Mouse (Mus musculus) left cerebral cortex, postnatal 14 days (tissue): ENCODE results near the gene Il12a. TPM values are rescaled to one million over a fixed set of nuclear protein-coding genes. Genes with fewer than 3 reads are reported as not detected.

Experiments
- DNase-seq, 2 experiments: peaks; one replicate each; pipeline ENCODE4 v3.0.0; 2021 to 2022; ENCODE audit warnings: low spot score in 2 of 2, mixed read lengths in 1 of 2
- intact Hi-C: fragments of 180-260 bp; cut with DNase I; formaldehyde crosslinking; loops from one replicate; pipeline ENCODE4 v1.15.1; 2025
- long read RNA-seq, 2 experiments: library from polyadenylated mRNA; stranded (forward); transcript quantifications; one replicate each; pipeline ENCODE4 v2.0.0; 2021
- total RNA-seq, 2 experiments: library from RNA; stranded (reverse); gene quantifications; 2 replicates each; pipeline ENCODE4 v1.2.3; 2021

Gene Il12a
- 1 to 10 TPM; 2.3 to 2.5 TPM for total RNA-seq
- long read RNA-seq, experiment 1, partial matches to known transcripts: 0 of 4 reads
- long read RNA-seq, experiment 1, other reads (novel, unspliced or antisense): 1 of 4 reads
- long read RNA-seq, experiment 2, partial matches to known transcripts: 0 of 2 reads
- long read RNA-seq, experiment 2, other reads (novel, unspliced or antisense): 1 of 2 reads

DNA sequence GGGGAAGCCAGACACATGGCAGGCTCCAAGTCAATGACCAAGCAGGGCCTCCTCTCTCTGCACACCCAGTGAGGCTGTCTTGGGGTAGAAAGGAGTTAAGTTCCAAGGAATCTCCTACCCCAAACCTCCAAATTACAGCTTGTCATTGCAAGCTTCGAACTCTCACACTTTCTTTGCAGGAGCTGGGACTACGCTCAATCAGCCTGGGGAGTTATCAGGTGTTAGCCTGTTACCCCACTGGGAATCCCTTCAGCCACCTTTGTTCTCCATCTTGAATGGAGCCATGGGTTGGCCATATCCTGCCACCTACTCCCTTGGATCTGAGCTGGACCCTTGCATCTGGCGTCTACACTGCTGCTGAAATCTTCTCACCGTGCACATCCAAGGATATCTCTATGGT, at the start of gene Il12a:
Gene Il12a, plus strand, starts transcription at position 301 of the 400 bp plus-strand sequence.
- DNase-seq: no peak
- intact Hi-C loops: no loop called here

DNA sequence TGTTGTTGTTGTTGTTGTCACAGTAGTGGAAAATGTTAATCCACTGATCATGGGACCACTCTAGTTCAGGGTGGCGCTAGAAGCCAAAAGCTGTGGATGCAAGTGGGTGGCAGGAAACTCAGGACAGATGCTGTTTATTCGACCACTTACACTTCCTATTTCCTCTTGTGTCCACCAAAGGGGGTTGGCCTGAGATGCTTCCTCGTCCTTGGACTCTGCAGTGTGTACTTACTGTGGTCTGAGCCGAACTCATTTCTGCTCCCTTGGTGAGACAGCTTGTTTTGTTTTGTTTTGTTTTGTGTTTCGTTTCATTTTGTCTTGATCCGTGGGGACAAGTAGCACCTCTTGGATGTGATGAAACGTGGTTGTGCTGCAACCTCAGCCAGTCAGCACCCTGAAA, 47.5 kb upstream of the Il12a start:
- DNase-seq: no peak
- intact Hi-C loops: no loop called here

DNA sequence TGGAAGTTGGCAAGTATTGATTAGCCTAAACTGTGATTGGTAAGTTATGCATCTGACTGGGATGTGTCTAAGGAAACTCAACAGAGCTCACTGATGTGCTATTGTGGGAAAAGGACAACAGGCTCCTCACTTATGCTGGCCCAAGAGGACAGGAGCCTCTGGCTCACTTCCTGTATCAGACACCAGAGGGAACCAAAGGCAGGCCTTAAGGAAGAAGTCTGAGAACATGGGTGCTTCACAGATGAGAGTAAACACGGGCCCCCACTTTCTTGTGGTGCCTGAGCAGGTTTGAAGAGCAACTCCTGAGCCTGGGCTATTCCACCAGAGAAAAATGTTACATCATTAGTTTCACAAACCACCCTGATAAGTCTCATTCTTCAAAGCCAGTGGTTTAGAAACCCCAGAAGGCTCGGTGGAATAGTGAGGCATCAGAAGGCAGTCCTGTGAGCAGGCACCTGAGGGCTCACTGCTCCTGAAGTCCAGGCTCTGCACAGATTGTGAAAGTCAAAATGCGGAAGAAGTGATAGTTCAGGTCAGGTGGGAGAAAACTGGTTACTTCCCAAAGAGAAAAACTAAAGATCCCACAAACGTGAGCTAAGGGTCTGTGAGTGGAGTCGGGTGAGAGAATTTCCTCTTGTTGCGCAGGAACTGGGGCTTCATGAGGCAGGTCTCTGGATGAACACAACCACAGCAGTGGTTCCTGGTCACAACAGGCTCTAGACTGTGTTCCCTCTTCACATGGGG, 43.9 kb upstream of the Il12a start:
- intact Hi-C loops: loop anchor here (2.0 kb wide), 1 partner anchor 66 kb away; no protein-coding TSS in a partner anchor
- DNase-seq: peak; percentile 49 to 52

DNA sequence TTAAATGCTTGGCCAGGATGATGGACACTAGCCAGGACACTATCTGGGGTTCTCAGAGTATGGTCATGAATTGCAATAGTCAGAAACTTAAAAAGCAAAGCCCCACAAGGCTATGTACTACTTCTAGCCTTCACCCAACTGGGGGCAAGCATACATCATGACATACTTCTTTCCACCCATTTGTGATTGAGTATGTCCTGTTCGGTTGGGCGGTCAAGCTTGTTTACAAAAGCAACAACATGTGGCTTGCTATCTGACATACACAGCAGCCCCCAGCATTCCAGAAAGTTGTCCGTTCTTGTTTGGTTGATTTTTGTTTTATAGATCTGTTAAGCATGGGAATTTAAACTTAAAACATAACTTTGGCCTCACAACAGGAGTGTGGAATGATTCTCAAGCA, 43.2 kb upstream of the Il12a start:
- DNase-seq: no peak
- intact Hi-C loops: loop anchor here (2.0 kb wide), 1 partner anchor 66 kb away; no protein-coding TSS in a partner anchor

DNA sequence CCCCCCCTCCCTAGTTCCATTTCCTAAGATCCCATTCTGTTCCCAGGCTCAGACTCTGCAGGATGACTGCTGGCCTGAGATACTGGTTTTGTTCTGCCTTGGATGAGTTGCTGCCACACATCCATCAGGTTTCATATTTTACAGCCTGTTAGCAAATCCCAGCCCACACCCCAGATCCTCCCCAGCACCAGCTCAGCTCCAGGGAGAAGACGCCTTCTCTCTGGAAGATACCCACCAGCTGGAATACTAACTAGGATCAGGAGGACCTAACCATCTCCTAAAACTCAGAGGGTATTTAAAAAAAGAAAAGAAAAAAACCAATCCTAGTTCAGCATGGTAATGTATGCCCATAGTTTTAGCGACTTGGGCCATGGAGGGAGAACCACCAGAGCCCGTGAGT, 40.2 kb upstream of the Il12a start:
- intact Hi-C loops: no loop called here

DNA sequence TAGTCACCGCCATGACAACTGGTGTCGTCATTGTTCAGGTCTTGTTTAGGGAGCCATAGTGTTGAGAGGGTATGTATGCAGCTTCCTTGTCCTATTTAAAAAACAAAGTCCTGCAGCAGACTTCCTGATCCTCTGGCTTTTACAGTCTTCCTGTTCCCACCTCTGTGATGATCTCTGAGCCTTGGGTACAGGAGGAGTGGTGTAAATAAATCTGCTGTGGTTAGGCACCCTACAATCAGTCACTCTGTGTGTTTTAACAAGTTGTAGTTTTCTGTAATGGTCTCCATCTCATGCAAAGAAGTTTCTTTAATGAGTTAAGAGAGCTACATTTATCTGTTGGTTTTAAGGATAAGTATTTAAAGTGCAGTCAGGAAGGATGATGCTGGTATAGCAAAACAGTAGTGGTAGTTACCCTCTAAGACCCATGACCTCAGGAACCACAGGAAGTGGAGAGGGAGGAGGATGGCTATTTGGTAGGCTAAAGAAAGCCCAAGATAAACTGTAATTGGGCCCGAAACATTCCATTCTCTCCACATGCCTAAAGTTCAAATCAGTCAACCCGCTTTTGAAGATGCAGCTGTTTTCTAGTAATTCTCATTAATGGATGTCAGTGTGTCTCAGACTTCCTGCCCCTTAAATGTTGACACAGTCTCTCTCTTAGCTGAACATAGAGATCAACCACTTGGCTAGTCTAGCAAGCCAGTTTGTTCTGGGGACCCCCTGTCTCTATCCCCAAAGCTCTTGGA, 33.7 kb upstream of the Il12a start:
- intact Hi-C loops: no loop called here
- no peak for DNase-seq

More for the DNA sequence above, 40.2 kb upstream of the Il12a start:
- DNase-seq: no peak

DNA sequence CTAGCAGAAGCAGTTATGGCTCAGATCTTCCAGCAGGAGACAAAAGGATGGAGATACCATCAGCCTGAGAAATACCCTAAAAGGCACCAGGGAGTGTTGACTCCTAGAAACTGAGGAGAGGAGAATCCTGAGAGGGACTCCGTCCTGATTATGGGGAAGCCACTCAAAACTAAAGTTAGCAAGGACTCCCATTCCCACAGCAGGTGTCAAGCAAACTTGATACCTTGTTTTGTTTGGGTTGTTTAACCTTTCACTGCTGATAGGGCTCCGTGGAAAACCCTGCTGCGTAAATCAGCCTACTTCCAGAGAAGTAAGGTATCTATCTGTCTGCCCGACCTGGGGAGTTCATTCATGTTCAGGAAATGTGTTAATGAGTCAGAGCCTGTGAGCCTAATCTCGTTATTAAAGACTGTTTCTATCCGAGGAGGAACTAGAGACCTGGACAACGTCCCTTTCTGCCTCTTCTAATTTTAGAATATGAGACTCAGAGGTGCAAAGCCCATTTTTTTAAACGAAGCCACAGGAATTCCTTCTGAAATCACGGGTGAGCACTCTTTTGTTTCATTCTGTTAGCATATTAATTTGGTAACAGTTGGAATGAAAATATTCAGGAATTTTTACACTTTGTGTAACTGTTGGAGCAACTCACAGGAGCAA, 32.7 kb upstream of the Il12a start:
- intact Hi-C loops: no loop called here
- DNase-seq: no peak

DNA sequence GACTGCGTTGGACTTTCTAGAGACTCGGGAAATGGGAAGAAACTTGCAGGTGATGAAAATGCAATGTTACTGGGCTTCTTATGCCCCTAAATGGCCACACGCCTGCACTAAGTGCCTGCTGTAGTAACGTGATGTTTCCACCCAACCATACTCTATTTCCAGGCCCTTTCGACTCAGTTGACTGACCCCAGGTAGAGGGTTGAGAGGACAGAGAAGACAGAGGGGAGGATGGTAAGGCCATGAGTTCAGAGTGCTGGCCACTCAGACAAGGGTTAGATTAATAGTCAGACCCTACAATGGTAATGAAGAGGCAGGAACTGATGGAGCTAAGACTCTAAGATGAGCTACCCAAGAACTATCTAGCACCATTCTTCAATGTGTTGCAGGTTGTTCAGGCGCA, 30.4 kb upstream of the Il12a start:
- DNase-seq: no peak

DNA sequence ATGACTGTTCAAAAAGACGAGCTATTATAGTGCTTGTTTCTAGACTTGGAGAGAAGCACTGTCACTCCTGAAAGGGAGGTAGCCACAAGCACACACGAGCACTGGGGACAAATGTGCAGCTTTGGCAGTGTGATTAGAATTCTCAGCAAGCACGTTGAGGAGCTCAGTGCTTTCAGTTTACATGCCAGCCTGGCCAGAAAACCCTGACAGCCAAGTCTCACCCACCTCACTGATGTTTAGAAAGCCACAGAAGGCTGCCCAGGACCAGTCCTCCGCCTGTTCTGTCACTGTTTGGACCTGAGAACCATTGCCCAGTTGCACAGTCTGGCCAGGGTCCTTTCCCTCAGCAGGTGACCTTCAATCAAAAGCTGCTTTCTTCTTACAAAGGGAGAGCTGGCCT, 29.9 kb upstream of the Il12a start:
- DNase-seq: no peak
- intact Hi-C loops: no loop called here

More for the DNA sequence above, 30.4 kb upstream of the Il12a start:
- intact Hi-C loops: no loop called here

DNA sequence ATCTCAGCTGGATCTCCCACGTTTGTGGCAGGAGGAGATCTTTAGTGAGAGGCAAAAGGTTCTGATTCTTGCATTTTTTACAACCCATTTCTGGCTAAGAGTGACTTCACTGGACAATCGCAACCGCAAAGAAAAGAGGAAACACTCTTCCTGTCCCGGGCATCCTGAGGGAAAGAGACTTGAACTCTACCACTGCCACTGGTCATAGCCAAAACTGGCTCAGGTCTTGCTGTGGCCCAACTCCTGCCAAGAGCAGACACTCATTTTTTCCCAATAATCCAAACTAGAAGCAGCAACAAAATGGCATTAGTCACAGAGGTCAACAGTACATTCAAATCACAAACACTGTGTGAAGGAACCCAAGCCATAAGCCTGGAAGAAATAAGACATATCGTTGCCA, 28.1 kb upstream of the Il12a start:
- intact Hi-C loops: no loop called here
- no peak for DNase-seq

DNA sequence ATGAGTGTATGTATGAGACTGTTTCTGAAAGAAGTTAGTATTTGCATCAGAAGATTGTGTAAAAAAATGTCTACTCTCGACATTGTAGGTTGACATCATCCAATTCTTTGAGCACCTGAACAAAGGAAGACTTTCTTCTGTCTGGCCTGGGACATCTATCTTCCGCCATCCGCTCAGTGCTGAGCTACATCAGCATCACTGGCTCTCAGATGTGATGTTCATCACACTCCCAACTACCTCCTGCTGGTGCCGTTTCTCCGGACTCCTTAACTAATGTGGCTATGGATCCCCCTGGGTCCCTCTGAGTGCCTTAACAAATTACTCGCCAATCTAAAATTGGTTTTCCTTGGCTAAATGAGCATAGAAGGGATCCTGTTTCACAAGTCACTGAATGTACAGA, 26.1 kb upstream of the Il12a start:
- intact Hi-C loops: no loop called here
- DNase-seq: no peak

DNA sequence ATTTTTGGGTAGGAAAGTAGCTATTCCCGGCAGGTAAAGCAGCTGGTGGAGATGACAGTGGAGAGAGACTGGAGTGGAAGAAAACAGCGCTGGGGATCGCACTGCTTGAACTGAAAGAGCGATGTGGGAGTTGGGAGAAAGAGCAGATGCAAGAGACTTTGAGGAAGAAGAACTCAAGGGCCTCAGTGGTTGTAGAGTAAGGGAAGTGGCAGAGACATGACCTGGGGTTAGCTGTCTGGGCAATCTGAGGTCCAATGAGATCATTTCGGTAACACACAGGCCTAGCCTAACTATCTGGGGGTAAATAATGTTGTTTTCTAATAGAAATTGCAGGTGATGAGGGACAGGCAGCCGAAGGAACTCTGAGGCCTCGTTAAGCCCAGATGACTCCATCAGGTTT, 24.1 kb upstream of the Il12a start:
- no peak for DNase-seq
- intact Hi-C loops: no loop called here

DNA sequence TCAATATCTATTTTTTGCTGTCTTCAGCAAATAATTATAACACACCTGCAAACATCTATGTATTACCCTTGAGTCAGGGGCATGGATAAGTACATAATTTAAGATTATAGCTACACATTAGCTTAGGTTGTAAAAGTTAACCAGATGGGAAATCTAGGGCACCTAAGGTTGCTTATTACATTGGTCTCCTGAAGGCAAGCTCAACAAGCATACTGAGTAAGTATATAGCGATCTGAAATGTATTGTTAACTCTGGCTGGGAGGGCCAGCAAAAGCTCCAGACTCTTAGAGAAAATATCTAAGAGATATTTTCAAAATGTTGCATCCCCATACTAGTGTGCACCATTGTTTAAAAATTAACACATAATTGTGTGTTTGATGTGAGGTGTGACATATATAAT, 22.6 kb upstream of the Il12a start:
- intact Hi-C loops: no loop called here
- DNase-seq: no peak

DNA sequence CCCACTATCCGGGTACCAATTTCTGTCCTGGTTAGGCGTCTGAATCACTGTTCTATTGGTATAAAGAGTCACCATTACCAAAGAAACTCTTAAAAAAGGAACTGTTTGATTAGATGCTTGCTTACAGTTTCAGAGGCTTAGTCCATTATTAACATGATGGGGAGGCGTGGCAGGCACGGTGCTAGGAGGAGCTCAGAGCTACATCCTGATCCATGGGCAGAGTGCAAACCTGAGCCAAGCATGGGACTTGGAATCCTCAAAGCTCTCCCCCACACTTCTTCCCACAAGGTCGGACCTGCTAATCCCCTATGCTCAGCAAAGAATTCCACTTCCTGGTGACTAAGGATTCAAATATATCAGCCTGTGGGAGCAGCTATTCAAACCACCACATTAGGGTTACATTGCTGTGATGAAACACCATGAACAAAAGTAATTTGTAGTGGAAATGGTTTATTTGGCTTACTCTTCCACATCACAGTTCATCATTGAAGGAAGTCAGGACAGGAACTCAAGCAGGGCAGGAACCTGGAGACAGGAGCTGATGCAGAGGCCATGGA, 20.9 kb upstream of the Il12a start:
- DNase-seq: no peak
- intact Hi-C loops: no loop called here

DNA sequence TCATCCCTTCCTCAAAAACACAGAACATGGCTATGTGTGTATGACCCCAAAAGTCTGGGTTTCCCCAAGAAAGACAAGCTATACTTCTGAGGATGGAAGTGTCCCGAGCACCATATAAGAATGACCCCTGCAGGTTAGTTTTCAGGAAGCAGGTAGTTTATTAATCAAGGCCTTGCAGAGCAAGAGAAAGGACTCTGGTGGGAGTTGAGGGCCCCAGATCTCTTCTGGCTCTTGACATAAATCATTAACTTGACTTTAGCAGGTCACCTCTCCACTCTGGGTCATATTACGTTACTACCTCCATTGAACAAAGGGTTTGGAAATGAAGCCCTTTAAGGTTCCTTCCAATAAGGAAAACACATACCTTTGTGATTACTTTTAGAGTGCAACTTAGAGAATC, 15.7 kb upstream of the Il12a start:
- intact Hi-C loops: no loop called here
- DNase-seq: no peak

DNA sequence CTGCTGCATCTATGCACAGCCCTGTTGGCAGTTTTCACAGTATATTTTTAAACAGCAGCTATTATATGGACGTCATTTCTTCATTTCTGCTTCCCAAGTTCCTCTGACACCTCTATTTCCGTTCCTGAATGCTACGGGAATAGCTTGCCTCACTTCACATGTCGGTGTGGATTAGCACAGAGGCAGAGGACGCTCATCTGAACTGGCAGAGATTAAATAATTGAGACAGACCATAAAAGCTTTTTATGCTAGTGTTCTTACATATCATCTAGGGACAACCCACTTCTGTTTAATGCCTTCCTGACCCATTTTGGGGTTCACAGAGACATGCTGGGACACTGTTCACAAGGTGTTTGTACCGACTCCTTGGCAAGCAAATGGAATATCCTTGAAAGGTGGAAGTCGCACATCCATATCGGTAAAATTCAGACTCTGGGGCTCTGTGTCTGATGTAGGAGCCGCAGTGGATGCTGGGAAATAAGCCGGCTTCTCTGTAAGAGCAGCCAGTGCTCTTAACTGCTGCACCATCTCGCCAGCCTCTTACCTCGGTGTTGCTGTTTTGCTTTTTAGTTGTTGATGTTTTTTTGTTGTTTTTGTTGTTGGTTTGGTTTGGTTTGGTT, 15.1 kb upstream of the Il12a start:
- DNase-seq: peak; percentile 49 to 69
- intact Hi-C loops: no loop called here

DNA sequence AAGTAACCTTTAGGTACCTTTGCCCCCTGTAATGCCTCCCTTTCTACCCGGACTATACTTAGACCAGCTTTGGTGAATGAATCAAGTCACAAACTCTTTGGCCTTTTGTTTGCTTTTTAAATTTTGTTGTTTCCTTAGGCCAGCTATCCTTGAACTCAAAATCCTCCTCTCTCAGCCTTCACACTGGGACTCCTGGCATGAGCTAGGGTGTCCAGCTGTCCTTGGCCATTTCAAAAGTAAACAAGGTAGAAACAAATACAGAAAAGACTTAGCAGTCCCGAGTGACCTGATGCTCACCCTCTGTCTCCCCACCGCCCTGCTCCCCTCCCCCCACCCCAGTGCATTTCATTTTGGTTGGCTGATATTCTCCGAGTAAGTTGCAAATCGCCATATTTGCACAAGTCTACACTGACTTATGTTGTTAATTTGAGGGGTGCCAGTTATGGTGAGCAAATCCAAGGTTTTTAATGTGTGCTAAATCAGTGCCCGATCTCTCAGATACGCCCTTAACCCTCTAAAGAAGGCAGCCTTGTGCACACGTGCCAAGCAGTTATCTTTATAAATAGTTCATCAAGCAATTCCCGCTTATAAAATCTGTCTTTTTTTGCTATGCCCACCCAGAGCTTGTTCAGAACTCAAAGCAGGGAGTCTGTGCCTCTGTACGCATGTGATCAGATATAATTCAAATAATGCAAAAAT, 14.3 kb upstream of the Il12a start:
- no peak for DNase-seq
- intact Hi-C loops: no loop called here

DNA sequence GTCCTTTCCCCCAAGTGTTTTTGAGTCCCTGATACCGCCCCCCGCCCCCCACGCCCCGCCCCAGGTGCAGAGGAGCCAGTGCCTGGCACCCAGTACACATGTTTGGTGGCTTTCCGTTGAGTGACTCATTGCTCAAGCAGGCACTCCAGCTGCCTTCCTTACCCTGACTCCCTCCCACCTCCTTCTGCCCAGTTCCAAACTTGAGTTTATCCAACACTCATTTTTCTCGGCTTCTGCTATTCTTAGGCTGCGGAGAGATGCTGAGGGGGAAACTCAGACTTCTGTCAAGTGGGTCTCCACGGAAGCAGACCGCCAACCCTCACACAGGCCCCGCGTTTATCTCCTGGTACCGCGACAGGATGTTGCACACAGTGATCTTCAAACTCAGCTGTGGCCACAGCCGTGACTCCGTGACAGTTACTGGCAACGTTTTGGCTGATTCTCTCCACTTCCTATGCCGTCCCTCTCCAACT, 13.6 kb upstream of the Il12a start:
- intact Hi-C loops: no loop called here
- peak; percentile 76 to 89 for DNase-seq
